Mouse (Mus musculus) liver, postnatal 0 days (tissue): ENCODE data around the gene Raver1.

ENCODE experiments used
- CTCF ChIP-seq: sonication (generic); IDR thresholded peaks from 2 replicates; pipeline ENCODE4 v1.5.1; 2016; ENCODE audit warnings: antibody characterized with exemption, low read depth
- EP300 ChIP-seq: IDR thresholded peaks from 2 replicates; pipeline ENCODE4 v1.6.1; 2016; ENCODE audit warnings: antibody characterized with exemption, low read depth, mild to moderate bottlenecking

GRCm38 (mm10) chr9:21072641-21073040 is 19.2 kb downstream of the Raver1 start:
- TF ChIP-seq EP300: no peak
- TF ChIP-seq CTCF: no peak
